Mouse (Mus musculus) ES-E14 (cell line): ENCODE measurements at regions not wholly inside any gene's neighbourhood (a gene's known extent, or its start where the extent isn't known, plus 50 kb on each side); places are given as distances from the start of the nearest gene placed in this dataset.

Source experiments
- DNase-seq: peaks from one replicate; pipeline ENCODE4 v3.0.0-alpha.2; 2013; ENCODE audit warnings: low read depth, low spot score
- H3K27ac ChIP-seq: 2 replicates; pipeline ENCODE4 v1.5.1; 2012; ENCODE audit warnings: low read depth, mild to moderate bottlenecking, low read length, moderate library complexity, mixed read lengths; ENCODE audit not compliant: poor library complexity, insufficient read depth, severe bottlenecking
- H3K36me3 ChIP-seq: 2 replicates; pipeline ENCODE4 v1.6.1; 2012; ENCODE audit warnings: mild to moderate bottlenecking, low read length, moderate library complexity, mixed read lengths; ENCODE audit not compliant: control insufficient read depth, poor library complexity, insufficient read depth, severe bottlenecking
- H3K4me1 ChIP-seq, 2 experiments: fragments of 150-350 bp in 1 of 2; sonication (generic) in 1 of 2; 2 replicates each; pipeline ENCODE4 v1.6.1; 2012; ENCODE audit warnings: low read length in 2 of 2, mild to moderate bottlenecking in 1 of 2, mixed read lengths in 1 of 2; ENCODE audit not compliant: control insufficient read depth in 2 of 2, insufficient read depth in 2 of 2, poor library complexity in 1 of 2
- H3K4me3 ChIP-seq, 2 experiments: fragments of 150-350 bp in 1 of 2; sonication (generic) in 1 of 2; 2 replicates each; pipeline ENCODE4 v1.5.1; 2012; ENCODE audit warnings: low read length in 2 of 2, low read depth in 1 of 2, mild to moderate bottlenecking in 1 of 2, mixed read lengths in 1 of 2; ENCODE audit not compliant: insufficient read depth in 1 of 2, poor library complexity in 1 of 2, severe bottlenecking in 1 of 2
- H3K9ac ChIP-seq: 2 replicates; pipeline ENCODE4 v1.6.1; 2012; ENCODE audit warnings: low read depth, mild to moderate bottlenecking, low read length, mixed read lengths; ENCODE audit not compliant: poor library complexity, insufficient read depth, severe bottlenecking
- H3K9me3 ChIP-seq: fragments of 150-350 bp; sonication (generic); 2 replicates; pipeline ENCODE4 v1.6.1; 2012; ENCODE audit warnings: low read depth, mild to moderate bottlenecking, low read length; ENCODE audit not compliant: control insufficient read depth, insufficient read depth
- CHD2 ChIP-seq: IDR thresholded peaks from 2 replicates; pipeline ENCODE4 v1.6.1; 2014; ENCODE audit warnings: mild to moderate bottlenecking, low read depth, low read length, inconsistent platforms
- HCFC1 ChIP-seq: IDR thresholded peaks from 2 replicates; pipeline ENCODE4 v1.6.1; 2012; ENCODE audit warnings: low read length, inconsistent platforms, borderline replicate concordance; ENCODE audit not compliant: insufficient read depth
- MAFK ChIP-seq: IDR thresholded peaks from 2 replicates; pipeline ENCODE4 v1.6.1; 2014; ENCODE audit warnings: mild to moderate bottlenecking, low read depth, low read length, inconsistent platforms; ENCODE audit not compliant: insufficient read depth
- ZC3H11A ChIP-seq: IDR thresholded peaks from 2 replicates; pipeline ENCODE4 v1.6.1; 2012; ENCODE audit warnings: low read depth, mild to moderate bottlenecking, inconsistent platforms, low read length, borderline replicate concordance
- ZNF384 ChIP-seq: IDR thresholded peaks from 2 replicates; pipeline ENCODE4 v1.6.1; 2012; ENCODE audit warnings: low read depth, low read length, inconsistent platforms
- in situ Hi-C, 2 experiments: fragments of 600-800 bp; cut with MboI; formaldehyde crosslinking; loops; one replicate each; pipeline ENCODE4 v1.15.1; 2025; ENCODE audit warnings: low sequenced_read_pairs in 2 of 2, inconsistent platforms in 1 of 2; ENCODE audit not compliant: unreplicated experiment in 2 of 2

DNA sequence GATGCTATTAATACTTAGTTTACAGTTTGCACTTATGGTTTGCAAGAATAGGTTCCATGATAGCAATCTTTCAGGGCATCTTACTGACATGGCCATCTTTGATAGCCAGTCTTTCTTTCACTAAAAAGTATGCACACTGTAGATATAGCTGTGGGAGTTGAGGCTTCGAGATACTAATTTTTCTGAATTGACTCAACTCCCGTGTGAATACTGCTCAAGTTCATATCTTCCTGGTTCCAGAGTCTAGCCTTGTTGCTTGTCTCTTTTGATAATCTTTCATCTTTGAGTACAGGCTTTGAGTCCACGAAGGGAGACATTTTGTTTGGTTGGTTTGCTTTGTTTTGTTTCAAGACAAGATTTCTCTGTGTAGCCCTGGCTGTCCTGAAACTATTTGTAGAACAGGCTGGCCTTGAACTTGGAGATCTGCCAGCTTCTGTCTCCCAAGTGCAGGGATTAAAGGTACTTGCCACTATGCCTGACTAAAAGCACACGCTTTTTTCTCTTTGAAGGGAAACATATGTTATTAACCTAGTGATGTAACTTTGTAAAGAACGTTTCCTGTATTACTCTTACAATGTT lies 64.1 kb upstream of the Tlk1 start:
- Histone ChIP-seq H3K4me3 (no peak overlapping the region), H3K9ac (no peak overlapping the region), H3K36me3 (no peaks in the 10 kb centered on the region), H3K27ac (no peak overlapping the region), H3K4me1 (no peaks in the 10 kb centered on the region), H3K9me3 (no peaks in the 10 kb centered on the region)
- in situ Hi-C loops, result no loop called here
- no peak for TF ChIP-seq ZNF384
- no peak for TF ChIP-seq MAFK
- TF ChIP-seq HCFC1, result no peak
- TF ChIP-seq CHD2, result no peak
- no peak for TF ChIP-seq ZC3H11A
- DNase-seq, result no peak

DNA sequence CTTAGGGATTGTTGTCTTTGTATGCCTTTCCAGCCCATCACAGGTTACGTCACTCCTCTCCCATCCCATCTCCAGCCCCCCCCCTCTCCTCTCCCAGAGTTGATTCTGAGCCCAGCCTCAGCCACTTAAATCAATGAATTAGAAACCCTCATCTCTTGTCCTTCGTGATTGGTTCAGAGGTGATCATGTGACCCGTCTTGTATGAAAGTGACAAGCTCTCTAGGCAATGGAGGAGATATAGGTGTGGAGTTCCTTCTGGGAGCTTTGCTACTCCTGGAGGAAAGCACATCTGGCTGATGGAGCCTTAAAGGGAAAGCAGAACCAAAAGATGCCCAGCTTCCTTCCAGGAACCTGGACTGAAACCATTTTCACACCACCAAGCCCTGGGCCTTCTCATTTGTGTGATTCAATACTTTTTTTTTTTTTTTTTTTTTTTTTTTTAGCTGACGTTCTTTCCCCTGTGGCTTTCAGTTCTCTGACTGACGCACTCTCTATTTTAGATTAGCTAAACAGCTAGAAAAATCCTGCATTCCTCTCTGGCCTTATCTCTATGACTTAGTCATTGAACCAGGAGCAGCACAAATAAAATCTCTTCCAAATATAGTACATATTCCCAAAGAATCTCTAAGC lies 63.4 kb upstream of the Tlk1 start:
- TF ChIP-seq HCFC1 (no peak), CHD2 (no peak), MAFK (no peak), ZNF384 (no peak)
- in situ Hi-C loops, result no loop called here
- DNase-seq, result no peak
- no peak overlapping the region for H3K9ac ChIP-seq
- H3K4me1 ChIP-seq, result no peaks in the 10 kb centered on the region
- no peaks in the 10 kb centered on the region for H3K36me3 ChIP-seq
- no peaks in the 10 kb centered on the region for H3K9me3 ChIP-seq
- H3K27ac ChIP-seq, result no peak overlapping the region
- H3K4me3 ChIP-seq, result no peak overlapping the region

DNA sequence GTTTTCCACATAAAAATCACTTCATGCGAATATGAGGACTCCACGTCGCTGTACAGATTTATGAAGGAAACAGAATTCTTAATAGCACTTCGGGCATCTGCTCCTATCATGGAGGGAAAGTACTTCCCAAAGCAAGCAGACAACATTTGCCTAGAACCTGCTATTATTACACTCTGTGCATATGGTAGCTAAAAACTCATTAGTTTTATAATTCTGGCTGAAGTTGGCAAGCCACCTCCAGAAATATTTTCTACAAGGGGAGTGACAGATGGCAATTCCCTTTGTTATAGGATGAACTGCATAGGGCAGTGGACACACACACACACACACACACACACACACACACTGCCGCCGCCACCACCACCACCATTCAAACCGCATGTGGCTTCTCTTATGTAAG lies 61.3 kb upstream of the Tlk1 start:
- in situ Hi-C loops, result no loop called here
- no peak for DNase-seq

GRCm38 (mm10) chr2:70885674-70886073 lies 60.1 kb upstream of the Tlk1 start:
- Histone ChIP-seq H3K27ac (no peak overlapping the region), H3K4me3 (no peak overlapping the region), H3K4me1 (no peaks in the 10 kb centered on the region), H3K36me3 (no peaks in the 10 kb centered on the region), H3K9ac (no peak overlapping the region), H3K9me3 (no peaks in the 10 kb centered on the region)
- in situ Hi-C loops, result no loop called here
- no peak for DNase-seq
- TF ChIP-seq ZNF384 (no peak), HCFC1 (no peak), CHD2 (no peak), MAFK (no peak), ZC3H11A (no peak)

More for the DNA sequence above, 61.3 kb upstream of the Tlk1 start:
- Histone ChIP-seq H3K27ac (no peak overlapping the region), H3K9ac (no peak overlapping the region), H3K4me1 (no peaks in the 10 kb centered on the region), H3K4me3 (no peak overlapping the region), H3K36me3 (no peaks in the 10 kb centered on the region), H3K9me3 (no peaks in the 10 kb centered on the region)
- TF ChIP-seq HCFC1 (no peak), MAFK (no peak), CHD2 (no peak)
